Mouse (Mus musculus): ENCODE data around the gene Fahd1. TPM values are rescaled to one million over a fixed set of nuclear protein-coding genes. Genes with fewer than 3 reads are reported as not detected.

The Fahd1 gene
- polyA plus RNA-seq, 1 experiment: 11.5 TPM

DNA sequence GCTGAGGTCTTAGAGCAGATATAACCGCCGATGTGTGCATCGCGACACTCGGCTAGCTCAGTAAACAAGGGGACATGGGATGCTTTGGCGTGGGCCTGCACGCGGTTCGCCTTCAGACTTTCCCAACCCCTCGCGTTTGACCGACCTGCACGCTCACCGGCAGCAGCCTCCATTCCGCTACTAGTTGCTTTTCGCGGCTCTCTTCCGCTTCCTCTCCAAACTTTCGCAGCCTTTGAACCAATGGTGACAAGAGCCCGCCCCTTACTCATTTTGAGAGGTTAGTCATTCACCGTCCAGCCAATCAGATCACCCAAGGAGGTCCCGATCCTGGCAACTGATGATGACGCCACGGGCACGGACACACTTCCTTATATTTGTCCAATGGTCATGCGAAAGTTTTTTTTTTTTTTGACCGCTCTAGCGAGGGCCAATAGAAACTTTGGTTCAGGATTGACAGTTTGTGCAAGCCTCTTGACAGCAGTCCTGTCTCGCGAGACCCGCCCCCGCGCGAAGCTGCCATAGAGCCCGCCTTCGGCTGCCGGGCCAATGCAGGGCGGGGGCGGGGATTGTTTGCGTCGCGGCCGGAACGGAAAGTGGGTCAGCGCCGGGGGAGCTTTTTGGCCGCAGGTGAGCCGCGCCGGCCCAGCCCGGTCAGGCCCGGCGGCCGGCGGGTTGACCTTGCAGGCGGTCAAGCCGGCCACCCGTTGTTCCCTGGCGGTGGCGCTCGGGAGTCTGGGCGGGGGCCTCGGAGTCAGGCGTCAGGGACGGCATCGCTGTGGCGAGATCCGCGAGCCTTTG is 36.2 kb upstream of the Fahd1 start, which contains the start of the genes Nubp2 and Spsb3:
TSS of gene Nubp2 (minus strand) at position 216 of the 798 bp plus-strand sequence.
TSS of gene Spsb3 (plus strand) at position 510 of the 798 bp plus-strand sequence.
- peaks cover 2% of the 10 kb centered on the region; the same call in 1 of the 2 replicates for H3K4me1 ChIP-seq (ENCODE audit: control insufficient read depth, insufficient read depth, low read length)
- TF ChIP-seq POLR2A (IDR thresholded peaks at IDR 0.05; ENCODE audit: low read depth, low read length) (peak; percentile 85), CTCF (IDR thresholded peaks at IDR 0.05; ENCODE audit: borderline replicate concordance, insufficient read depth, low read length) (no peak)
- no peak within 1 kb of the TSS for H3K27ac ChIP-seq (ENCODE audit: insufficient read depth, low read length)
- peak within 1 kb of the TSS; percentile 88 for H3K4me3 ChIP-seq (ENCODE audit: insufficient read depth, low read length)

DNA sequence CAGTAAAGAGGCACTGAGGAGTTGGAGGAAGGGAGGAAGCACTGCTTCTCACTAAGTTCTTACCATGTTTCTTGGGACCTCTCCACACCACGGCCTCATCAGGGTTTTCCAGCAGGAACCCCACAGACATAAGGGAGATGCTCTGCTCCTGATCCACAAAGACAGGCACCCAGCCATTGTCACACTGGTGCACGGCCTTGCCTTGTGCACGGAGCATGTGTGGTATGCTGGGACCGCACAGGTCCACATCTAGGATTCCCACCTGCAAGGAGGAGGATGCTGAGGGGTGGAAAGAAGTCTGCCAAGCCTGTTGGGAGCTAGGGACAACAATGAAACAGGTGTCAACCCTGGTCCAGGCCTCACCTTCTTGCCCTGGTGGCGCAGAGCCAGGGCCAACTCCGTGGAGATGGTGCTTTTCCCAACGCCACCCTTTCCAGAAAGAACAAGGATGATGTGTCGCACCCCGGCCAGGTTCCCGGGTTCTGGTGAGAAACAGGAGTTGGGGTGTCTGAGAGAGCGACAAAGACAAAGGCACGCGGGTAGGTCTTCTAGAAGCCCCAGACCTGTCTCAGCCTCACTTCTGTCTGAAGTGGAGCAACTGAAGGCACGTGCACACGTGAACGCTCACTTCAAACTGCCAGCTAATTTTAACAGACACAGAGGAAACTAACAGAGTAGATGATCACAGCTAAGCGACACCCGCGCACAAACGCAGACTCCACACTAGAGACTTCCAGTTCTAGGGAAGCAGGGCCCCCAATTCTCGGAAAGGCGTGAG is 35.4 kb upstream of the Fahd1 start:
- Histone ChIP-seq H3K27ac (ENCODE audit: insufficient read depth, low read length) (no peak overlapping the region), H3K4me1 (ENCODE audit: control insufficient read depth, insufficient read depth, low read length) (peaks cover 2% of the 10 kb centered on the region; the same call in 1 of the 2 replicates), H3K4me3 (ENCODE audit: insufficient read depth, low read length) (peak overlapping the region; percentile 88)
- no peak for TF ChIP-seq CTCF (IDR thresholded peaks at IDR 0.05; ENCODE audit: borderline replicate concordance, insufficient read depth, low read length)
- no peak for TF ChIP-seq POLR2A (IDR thresholded peaks at IDR 0.05; ENCODE audit: low read depth, low read length)

DNA sequence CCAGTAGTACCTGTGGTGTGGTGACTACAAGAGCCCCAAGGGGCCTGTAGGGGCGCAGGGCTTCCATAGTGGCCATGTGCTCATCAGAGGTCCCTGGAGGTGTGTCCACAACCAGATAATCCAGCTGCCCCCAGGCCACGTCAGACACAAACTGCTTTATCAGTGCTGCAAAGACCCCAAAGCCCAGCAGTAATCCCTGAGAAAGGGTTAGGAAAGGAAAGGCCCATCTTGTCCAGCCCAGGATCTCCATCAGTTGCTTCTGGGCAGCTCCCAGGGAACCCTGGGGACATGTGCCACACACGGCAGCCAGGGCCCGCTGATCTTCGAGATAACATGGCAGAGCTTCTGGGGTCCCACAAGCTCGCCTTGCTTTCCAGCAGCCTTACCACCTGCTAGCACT is 34.2 kb upstream of the Fahd1 start:
- TF ChIP-seq POLR2A (IDR thresholded peaks at IDR 0.05; ENCODE audit: low read depth, low read length) (no peak), CTCF (IDR thresholded peaks at IDR 0.05; ENCODE audit: borderline replicate concordance, insufficient read depth, low read length) (no peak)
- peaks cover 2% of the 10 kb centered on the region; the same call in 1 of the 2 replicates for H3K4me1 ChIP-seq (ENCODE audit: control insufficient read depth, insufficient read depth, low read length)
- H3K4me3 ChIP-seq (ENCODE audit: insufficient read depth, low read length): no peak overlapping the region
- no peak overlapping the region for H3K27ac ChIP-seq (ENCODE audit: insufficient read depth, low read length)

DNA sequence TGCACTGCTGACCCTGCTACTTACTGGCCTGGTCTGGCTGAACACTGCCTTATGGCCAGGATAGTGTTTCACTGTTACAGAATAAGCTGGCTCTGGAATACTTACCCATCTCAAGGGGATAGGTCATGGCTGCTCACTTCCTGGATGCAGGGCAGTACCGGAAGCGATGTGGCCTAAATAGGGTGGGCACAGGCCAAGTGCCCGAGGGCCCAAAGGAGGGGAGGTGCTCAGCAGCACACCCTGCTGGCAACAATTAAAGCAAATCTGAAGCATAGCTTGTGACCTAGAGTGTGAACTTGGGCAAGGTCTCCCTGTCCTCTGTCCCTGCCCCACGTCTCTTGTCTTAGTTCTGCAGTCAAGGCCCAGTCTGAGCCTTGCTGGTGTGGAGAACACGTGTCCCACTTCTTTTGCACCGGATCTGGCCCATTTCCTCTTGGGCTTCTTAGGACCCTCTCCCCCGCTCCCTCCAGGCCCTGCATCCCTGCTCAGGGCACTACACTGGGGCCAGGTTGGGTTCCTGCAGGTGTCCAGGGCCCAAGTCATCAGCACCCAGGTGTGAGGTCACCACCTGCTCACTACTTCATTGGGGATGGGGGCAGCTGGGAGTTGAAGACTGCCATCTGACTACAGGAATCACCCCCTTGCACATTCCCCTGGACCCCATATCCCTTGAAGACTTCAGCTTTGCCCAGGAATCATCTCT is 31.7 kb upstream of the Fahd1 start:
- Histone ChIP-seq H3K4me1 (ENCODE audit: control insufficient read depth, insufficient read depth, low read length) (no peaks in the 10 kb centered on the region), H3K27ac (ENCODE audit: insufficient read depth, low read length) (no peak overlapping the region), H3K4me3 (ENCODE audit: insufficient read depth, low read length) (no peak overlapping the region)
- TF ChIP-seq POLR2A (IDR thresholded peaks at IDR 0.05; ENCODE audit: low read depth, low read length) (no peak), CTCF (IDR thresholded peaks at IDR 0.05; ENCODE audit: borderline replicate concordance, insufficient read depth, low read length) (peak; percentile 57)

DNA sequence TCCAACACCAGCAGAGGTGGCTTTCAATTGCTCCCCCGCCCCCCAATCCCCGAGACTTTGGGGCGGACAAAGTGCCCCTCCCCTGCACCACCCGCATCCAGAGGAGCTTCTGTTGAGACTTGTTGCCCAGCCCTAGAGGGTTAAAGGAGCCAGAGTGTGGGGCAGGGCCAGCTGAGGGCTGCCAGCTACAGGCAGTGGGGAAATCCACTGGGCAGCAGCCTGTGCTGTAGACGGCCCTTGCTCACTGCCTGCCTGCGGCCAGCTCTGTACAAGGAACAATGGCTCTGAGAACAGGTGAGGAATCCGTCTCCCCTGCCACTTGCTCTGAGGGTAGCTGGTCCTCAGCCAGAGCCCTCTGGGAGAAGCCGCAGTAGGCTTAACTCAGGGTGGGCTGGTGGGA is 28.4 kb upstream of the Fahd1 start:
- Histone ChIP-seq H3K4me3 (ENCODE audit: insufficient read depth, low read length) (no peak overlapping the region), H3K4me1 (ENCODE audit: control insufficient read depth, insufficient read depth, low read length) (no peaks in the 10 kb centered on the region; the same call in 1 of the 2 replicates), H3K27ac (ENCODE audit: insufficient read depth, low read length) (no peak overlapping the region)
- no peak for TF ChIP-seq CTCF (IDR thresholded peaks at IDR 0.05; ENCODE audit: borderline replicate concordance, insufficient read depth, low read length)
- TF ChIP-seq POLR2A (IDR thresholded peaks at IDR 0.05; ENCODE audit: low read depth, low read length): no peak

DNA sequence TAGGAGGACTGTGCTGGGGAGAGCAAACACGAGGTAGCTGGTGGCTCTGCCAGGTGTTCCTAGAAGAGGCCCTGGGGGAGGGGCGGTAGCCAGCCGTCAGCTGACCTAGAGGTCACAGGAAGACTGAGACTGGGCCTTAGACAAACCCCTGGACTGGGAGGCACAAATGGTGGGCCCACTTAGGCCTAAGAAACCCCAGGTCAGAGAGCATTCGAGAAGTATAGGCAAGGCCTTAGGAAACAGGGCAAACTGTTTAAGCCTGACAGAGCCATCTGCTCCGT is 27.9 kb upstream of the Fahd1 start:
- H3K4me3 ChIP-seq (ENCODE audit: insufficient read depth, low read length): no peak overlapping the region
- TF ChIP-seq POLR2A (IDR thresholded peaks at IDR 0.05; ENCODE audit: low read depth, low read length): no peak
- TF ChIP-seq CTCF (IDR thresholded peaks at IDR 0.05; ENCODE audit: borderline replicate concordance, insufficient read depth, low read length): no peak
- H3K27ac ChIP-seq (ENCODE audit: insufficient read depth, low read length): no peak overlapping the region
- H3K4me1 ChIP-seq (ENCODE audit: control insufficient read depth, insufficient read depth, low read length): no peaks in the 10 kb centered on the region; the same call in 1 of the 2 replicates

DNA sequence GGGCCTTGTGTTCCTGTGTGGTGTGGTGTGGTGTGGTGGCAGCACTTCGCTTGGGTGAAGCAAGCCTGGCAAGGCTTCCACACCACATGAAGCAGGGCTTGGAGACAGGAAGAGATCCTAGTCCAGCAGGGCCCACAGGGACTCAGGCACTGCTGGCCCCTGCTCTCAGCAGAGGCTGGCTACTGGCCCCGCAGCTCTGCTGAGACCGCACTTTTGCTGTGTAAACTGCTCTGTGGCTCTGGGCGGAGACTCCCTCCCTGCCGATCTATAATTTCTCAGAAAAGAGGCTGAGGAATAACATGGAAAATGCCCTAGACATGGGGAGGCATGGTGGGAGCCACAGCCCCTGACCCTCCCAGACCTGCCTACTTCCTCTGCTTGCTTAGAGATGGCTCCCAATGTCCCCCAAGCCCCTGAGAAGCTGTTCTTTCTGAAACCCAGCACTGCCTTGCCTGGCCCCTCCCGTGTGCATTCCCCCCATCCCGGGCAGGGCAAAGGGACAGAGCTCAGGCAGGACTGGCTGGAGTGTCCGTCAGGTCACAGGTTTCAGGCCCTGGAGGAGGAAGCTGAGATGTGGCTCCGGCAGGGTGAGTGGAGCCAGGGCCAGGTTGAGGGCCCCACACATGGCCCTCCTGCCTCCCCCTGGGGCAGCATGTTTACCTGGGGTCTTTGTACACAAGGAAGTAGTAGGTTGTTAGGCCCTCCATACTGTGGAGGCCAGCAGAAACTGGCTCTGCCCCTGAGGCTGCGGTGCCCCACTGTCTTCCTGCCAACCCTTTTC is 27.4 kb upstream of the Fahd1 start:
- Histone ChIP-seq H3K27ac (ENCODE audit: insufficient read depth, low read length) (no peak overlapping the region), H3K4me1 (ENCODE audit: control insufficient read depth, insufficient read depth, low read length) (no peaks in the 10 kb centered on the region; the same call in 1 of the 2 replicates), H3K4me3 (ENCODE audit: insufficient read depth, low read length) (no peak overlapping the region)
- no peak for TF ChIP-seq CTCF (IDR thresholded peaks at IDR 0.05; ENCODE audit: borderline replicate concordance, insufficient read depth, low read length)
- TF ChIP-seq POLR2A (IDR thresholded peaks at IDR 0.05; ENCODE audit: low read depth, low read length): no peak

DNA sequence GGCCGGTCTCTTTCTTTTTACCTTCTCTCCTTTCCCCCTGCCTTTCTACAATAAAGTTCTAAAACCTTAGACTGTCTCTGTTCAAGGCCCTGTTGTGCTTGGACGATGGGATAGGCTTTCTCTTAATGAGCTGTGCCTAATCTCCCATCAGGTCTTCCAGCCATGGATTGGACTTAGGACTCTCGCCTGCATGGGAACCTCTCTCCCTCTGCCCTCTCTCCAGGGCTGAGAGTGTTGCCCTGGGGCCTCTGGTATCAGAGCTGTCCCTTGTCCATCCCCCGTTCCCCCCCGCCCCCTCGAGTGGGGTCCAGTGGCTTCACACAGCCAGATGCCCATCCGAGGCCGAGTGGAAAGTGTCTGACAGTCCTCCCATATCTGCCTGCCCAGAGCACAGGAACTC is 24.8 kb upstream of the Fahd1 start:
- no peaks in the 10 kb centered on the region; the same call in 1 of the 2 replicates for H3K4me1 ChIP-seq (ENCODE audit: control insufficient read depth, insufficient read depth, low read length)
- TF ChIP-seq POLR2A (IDR thresholded peaks at IDR 0.05; ENCODE audit: low read depth, low read length) (no peak), CTCF (IDR thresholded peaks at IDR 0.05; ENCODE audit: borderline replicate concordance, insufficient read depth, low read length) (no peak)
- H3K27ac ChIP-seq (ENCODE audit: insufficient read depth, low read length): no peak overlapping the region
- H3K4me3 ChIP-seq (ENCODE audit: insufficient read depth, low read length): no peak overlapping the region

DNA sequence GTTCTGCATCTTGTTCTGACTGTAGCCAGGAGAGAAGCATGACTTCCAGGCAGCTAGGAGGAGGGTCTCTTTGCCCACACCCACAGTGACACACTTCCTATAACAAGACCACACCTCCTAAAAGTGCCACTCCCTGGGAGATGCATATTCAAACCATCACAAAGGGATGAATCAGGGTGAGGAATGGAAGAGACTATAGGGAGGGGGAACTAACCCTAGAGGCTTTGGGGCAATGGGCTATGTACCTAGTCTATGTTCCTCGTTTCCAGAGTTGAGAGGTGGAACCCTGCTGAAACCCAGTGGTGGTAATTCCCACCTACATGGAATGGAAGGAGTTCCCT is 24.2 kb upstream of the Fahd1 start:
- H3K4me1 ChIP-seq (ENCODE audit: control insufficient read depth, insufficient read depth, low read length): no peaks in the 10 kb centered on the region; the same call in 1 of the 2 replicates
- no peak for TF ChIP-seq CTCF (IDR thresholded peaks at IDR 0.05; ENCODE audit: borderline replicate concordance, insufficient read depth, low read length)
- TF ChIP-seq POLR2A (IDR thresholded peaks at IDR 0.05; ENCODE audit: low read depth, low read length): no peak
- no peak overlapping the region for H3K27ac ChIP-seq (ENCODE audit: insufficient read depth, low read length)
- no peak overlapping the region for H3K4me3 ChIP-seq (ENCODE audit: insufficient read depth, low read length)
